Mouse (Mus musculus) large intestine, adult 2 months (tissue): ENCODE results near the gene Thrap3. TPM values are rescaled to one million over a fixed set of nuclear protein-coding genes. Genes with fewer than 3 reads are reported as not detected.

Experiments used
- DNase-seq: peaks from one replicate; pipeline ENCODE4 v3.0.0-alpha.2; 2012; ENCODE audit warnings: low read depth, low spot score
- WGBS: fragments of 180-500 bp; shearing (Covaris S2); methylation state at CpG from one replicate; pipeline ENCODE4 v1.1.7; 2018; 5-methylcytosine and 5-hydroxymethylcytosine counted together
- polyA plus RNA-seq: library from polyadenylated mRNA; depleted of rRNA; stranded (reverse); fragments of >200 nt; gene quantifications from 2 replicates; pipeline ENCODE4 v1.2.3, GENCODE M21; 2012; rRNA removed

Gene Thrap3
- polyA plus RNA-seq, 1 experiment = 35.4 TPM

GRCm38 (mm10) chr4:126117116-126117515, 85.4 kb downstream of the Thrap3 start:
- 74% methylated on average over 8 of the region's 8 CpGs for WGBS
- no peak for DNase-seq

GRCm38 (mm10) chr4:126115871-126116521, 86.6 kb downstream of the Thrap3 start:
- WGBS = 43% methylated on average over 6 of the region's 6 CpGs

GRCm38 (mm10) chr4:126115411-126115810, 87.1 kb downstream of the Thrap3 start:
- no peak for DNase-seq
- WGBS = 91% methylated on average over 9 of the region's 9 CpGs

More at GRCm38 (mm10) chr4:126115871-126116521, 86.6 kb downstream of the Thrap3 start:
- DNase-seq = no peak

Other genes starting within 250 kb of the Thrap3 start
- gene Csf3r, start 178.2 kb downstream of the Thrap3 start, polyA plus RNA-seq = 2.0 and 4.2 TPM in 2 replicates
- gene Mrps15, start 155.8 kb downstream of the Thrap3 start, polyA plus RNA-seq = 35.8 and 48.3 TPM in 2 replicates
- 1.1 TPM in 2 replicates for gene Oscp1, start 144.2 kb downstream of the Thrap3 start, polyA plus RNA-seq
- 30.7 and 31.3 TPM in 2 replicates for gene Lsm10, start 106.1 kb downstream of the Thrap3 start, polyA plus RNA-seq
- gene Stk40, start 98.8 kb downstream of the Thrap3 start, polyA plus RNA-seq = 24.4 and 24.6 TPM in 2 replicates
- 21.2 and 24.3 TPM in 2 replicates for gene Eva1b, start 55.0 kb downstream of the Thrap3 start, polyA plus RNA-seq
- 2.4 and 5.0 TPM in 2 replicates for gene Sh3d21, start 39.3 kb downstream of the Thrap3 start, polyA plus RNA-seq
- gene Map7d1, start 53.6 kb upstream of the Thrap3 start, polyA plus RNA-seq = 26.5 and 28.4 TPM in 2 replicates
- 42.3 and 44.3 TPM in 2 replicates for gene Trappc3, start 59.6 kb upstream of the Thrap3 start, polyA plus RNA-seq
- 1.9 and 2.3 TPM in 2 replicates for gene Col8a2, start 84.0 kb upstream of the Thrap3 start, polyA plus RNA-seq
- 24.7 and 27.9 TPM in 2 replicates for gene Adprhl2, start 118.9 kb upstream of the Thrap3 start, polyA plus RNA-seq
- 0.58 and 1.4 TPM in 2 replicates for gene Tekt2, start 122.9 kb upstream of the Thrap3 start, polyA plus RNA-seq
- 4.4 and 12.4 TPM in 2 replicates for gene Ago3, start 226.8 kb upstream of the Thrap3 start, polyA plus RNA-seq